Mouse (Mus musculus) gastrocnemius, postnatal 4 days (tissue): ENCODE data around the gene Zcchc4. TPM values are rescaled to one million over a fixed set of nuclear protein-coding genes. Genes with fewer than 3 reads are reported as not detected.

Source experiments
- DNase-seq, 2 experiments: peaks; one replicate each; pipeline ENCODE4 v3.0.0; 2021 to 2022; ENCODE audit warnings: low spot score in 2 of 2, mixed read lengths in 2 of 2
- total RNA-seq, 2 experiments: library from RNA; stranded (reverse); gene quantifications; 2 replicates each; pipeline ENCODE4 v1.2.3; 2021

Gene Zcchc4
- total RNA-seq, 2 experiments from 2014 or later = 7.9 to 9.5 TPM

DNA sequence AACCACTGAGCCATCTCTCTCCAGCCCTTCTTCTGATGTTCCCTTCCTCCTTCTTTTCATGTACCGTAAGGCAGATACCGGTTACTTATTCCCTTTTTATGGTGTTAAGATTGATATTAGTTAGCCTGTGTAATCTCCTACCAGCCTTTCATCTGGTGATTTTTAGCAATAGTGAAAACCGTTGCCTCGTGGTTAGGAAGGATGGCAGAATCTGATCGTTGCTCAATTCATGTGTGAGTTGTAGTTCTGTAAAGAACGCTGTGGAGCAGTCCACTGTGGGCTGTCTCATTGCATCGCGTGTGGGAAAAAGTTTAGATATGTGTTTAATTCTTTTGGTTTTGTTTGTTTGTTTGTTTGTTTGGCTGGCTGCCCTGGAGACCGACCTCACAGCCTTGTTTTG is 18.0 kb downstream of the Zcchc4 start:
- no peak for DNase-seq

DNA sequence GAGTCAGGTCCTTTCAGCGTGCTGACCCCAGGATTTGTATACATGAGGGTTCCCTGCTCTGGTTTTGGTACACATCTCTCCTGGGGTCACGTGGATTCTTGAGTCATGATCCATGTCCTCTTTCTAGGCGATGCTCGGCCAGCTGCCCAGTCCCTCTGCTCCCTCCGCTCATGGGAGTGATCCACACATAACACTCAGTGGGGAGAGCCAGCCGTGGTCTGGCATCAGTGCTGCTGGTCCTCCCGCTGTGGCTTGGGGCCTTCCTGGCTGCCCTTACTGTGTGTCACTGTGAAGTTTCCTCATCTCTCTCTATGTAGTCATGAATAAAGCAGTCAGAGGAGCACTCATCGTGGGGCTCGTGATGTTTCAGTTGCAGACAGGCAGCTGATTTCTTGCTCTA is 18.9 kb downstream of the Zcchc4 start:
- no peak for DNase-seq

DNA sequence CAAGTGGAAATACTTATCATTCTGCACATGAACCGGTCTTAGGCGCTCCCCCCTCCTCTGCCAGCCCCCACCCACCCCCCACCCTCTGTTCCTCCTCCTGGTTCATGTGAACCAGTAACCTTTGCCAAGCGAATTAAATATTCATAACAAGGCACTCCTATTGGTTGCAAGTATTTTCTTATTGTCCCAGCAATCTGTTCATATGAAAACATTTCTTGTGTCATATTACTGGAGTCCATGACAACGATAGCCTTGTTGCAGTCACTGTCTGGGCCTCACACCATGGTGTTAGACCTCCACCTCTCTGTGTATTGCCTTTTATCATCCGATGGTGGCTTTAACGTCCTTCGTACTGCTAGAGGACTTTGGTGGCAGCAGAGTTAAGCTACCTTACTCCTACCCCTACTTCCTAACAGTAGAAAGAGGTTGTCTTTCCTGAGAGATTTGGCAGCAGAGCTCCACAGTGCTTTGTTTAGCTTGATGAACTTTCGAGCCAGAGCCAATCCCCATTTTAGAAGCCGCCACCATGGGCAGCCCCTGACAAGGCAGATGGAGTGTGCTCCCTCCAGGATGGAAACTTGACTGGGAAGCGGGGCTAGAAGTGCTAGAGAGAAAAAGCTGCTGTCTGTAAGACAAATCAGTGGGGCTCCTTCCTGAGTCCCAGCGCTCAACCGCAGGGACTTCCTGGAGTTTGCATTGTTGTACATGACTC is 24.2 kb downstream of the Zcchc4 start:
- no peak for DNase-seq

DNA sequence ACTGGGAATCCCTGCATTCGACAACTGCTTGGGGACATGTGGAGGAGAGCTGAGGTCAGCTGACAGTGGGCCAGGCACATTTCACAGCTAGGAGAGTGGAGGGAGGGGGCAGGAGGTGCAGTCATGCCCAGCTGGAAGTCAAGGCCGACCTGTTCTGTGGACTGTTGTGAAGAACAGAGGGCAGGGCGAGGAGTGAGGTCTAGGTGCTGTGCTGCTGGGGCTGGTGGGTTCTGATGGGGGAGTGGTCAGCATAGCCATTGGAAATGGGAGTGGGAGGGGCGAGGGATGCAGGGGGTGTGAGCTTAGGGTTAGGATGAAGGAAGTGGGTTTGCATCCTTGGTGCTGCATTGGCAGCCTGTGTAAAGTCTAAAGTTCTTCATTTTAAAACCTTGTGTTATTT is 30.6 kb downstream of the Zcchc4 start:
- DNase-seq = no peak

DNA sequence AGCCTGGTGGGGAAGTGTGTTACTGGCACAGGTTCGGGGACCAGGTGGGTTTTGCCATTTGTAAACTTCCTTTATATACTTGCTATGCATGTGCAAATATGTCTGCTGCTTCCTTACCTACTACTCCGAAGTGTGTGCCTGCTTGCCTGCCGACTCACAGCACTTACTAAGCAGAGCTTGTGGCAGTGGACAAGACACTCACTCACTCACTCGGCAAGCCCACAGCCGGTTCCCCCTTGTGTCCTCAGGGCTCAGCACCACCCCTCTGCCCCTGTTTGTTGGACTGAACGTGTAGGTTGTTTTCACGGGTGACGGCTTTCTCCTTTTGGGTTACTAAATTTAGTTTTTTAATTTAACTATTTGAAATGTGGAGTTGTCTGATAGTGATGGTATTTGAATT is 31.1 kb downstream of the Zcchc4 start:
- DNase-seq = no peak

DNA sequence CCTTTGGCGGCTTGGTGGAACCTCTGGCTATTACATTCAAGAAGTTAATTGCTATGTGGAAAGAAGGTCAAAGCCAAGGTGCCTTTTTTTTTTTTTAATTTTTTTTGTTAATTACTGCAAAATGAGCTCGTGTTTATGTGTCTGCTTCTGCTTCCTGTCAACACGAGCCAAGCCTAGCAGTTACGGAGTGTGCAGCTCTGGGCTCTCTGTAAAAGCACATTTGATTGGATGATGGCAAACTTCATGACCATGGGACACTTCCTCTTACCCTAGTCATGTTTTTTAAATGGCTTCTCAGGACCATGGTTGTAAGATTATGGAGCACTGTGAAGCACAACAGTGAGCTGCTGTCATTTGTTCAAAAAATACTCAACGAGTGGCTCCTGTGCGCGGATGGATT is 31.8 kb downstream of the Zcchc4 start:
- no peak for DNase-seq

DNA sequence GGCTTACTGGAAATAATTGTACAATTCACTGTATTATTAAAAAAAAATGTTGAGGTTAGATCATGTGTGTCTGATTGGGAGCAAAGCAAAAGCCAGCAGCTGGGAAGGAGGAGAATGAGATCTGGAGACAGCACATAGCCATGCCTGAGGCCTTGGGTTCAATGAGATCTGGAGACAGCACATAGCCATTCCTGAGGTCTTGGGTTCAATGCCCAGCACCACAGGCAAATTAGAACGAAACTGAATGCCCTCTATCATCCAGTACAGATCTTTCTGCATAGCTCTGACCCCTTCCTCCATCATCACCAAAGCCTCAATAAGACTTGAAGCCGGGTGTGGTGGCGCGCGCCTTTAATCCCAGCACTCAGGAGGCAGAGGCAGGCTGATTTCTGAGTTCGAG is 35.2 kb downstream of the Zcchc4 start:
- DNase-seq = no peak

DNA sequence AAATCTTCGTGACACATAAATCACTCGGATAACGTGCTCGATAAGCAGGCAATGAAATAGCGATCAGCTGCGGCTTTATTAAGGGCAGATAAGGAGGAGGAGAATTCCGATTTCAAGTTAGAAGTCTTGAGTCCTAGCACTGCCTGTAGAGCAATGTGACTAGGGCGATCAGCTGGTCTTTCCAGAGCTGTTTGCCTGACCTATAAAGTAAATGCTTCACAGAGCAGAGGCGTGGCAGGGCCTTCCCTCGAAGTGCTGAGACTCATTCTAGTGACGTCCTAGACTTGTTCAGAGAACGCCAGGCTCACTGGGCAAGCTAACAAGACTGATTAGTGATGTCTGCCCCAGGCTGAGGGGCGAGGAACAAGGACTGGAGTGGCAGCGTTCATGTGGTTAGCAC is 35.8 kb downstream of the Zcchc4 start:
- DNase-seq = no peak

DNA sequence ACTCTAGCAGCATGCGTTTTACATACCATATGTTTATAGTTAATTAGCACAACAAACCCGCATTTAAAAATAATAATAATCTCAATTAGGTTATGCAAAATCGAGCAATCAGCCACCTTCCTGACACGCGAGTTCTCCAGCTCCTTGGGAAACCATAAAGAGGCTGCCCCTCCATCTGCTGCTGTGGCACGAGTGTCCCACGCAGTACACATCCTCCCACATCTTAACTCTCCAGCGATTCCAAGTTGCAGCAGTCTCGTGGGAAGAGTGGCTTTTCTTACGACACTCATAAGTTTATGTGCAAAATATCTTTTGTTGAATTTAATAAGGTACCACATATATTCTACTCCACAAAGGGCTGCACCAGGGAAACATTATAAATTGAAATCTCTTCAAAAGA is 37.2 kb downstream of the Zcchc4 start:
- no peak for DNase-seq

DNA sequence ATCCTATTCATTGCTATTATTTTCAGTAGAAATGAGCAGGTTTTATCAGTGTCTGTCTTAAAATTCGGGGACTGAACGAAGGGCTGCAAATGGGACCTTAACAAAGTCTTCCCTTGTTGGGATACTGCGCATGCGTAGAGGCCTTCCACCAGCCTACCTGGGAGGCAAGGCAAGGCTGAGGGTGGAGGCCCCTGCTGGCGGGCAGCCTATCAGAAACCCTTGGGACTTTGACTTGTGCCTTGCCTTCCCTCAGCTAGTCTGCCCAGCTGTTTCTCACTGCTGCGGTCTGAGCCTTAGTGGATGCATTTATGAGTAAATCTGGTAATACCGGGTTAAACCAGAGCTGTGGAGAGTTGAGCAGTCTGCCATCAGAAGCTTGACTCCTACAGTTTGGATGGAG is 38.1 kb downstream of the Zcchc4 start:
- DNase-seq = no peak

DNA sequence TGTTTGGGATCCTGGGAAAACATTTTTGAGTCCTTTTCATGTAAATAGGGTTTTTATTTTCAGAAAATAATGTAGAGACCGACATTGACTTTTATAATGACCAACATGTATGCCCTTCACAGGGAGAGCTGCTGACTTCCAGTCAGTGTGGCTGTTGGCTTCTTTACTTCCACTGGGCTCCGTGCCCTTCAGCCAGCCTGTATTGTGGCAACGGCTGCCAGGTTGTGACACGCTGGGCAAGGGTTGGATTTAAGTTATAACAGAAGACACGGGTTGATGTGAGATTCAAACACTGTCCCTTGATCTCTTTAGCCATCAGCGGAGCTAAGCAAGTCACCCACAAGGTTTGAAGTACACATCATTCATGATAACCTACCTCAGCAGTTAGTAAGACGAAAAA is 43.5 kb downstream of the Zcchc4 start:
- DNase-seq = no peak

DNA sequence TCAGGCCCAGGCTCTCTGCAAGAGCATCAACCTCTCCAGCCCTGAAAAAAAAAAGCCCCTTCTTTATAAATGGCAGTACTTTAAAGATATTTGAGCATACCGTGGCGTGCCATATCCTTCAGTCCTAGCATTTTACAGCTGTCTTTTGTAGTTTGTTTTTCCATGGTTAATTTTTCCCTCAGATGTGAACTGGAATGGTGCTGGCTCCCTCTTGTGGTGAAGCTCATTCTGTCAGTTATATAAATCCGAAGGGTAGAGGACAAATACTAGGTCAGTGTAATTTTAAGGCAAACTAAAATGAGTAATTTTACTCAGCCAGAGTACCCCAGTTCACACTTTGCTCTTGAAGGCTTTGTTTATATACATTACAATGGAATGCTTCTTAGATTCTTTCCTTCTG is 46.5 kb downstream of the Zcchc4 start:
- peak in 1 of 2 experiments; percentile 26 for DNase-seq

DNA sequence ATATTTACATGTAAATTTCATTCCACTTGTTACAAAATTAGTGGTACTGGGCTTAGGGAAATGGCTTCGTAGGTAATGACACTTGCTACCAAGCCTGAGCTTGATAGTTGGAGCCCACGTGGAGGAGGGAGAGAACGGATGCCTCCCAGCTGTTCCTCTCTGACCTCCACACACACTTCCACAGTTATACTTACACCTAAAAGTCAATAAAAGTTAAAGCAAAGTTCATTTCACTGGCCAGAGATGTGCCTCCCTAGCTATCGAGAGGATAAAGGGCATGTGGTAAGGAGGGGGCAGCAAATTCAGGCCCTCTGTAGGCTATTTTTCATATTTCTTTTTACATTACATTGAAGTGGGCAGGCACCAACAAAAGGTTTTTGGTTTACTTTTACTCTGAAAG is 52.7 kb downstream of the Zcchc4 start:
- no peak for DNase-seq

DNA sequence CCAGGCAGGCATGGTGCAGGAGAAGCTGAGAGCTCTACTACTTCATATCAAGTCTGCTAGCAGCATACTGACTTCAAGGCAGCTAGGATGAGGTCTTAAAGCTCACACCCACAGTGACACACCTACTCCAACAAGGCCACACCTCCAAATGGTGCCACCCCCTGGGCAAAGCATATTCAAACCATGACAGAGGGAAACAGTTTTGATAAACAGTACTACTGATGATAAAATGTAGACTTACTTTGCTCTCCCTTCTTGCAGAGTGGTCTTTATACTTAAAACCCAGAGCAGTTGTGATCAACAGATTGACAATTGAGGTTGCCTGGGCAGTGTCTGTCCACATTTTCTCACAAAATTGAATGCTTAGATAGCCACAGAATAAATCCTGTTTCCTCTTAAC is 57.8 kb downstream of the Zcchc4 start:
- DNase-seq = no peak

DNA sequence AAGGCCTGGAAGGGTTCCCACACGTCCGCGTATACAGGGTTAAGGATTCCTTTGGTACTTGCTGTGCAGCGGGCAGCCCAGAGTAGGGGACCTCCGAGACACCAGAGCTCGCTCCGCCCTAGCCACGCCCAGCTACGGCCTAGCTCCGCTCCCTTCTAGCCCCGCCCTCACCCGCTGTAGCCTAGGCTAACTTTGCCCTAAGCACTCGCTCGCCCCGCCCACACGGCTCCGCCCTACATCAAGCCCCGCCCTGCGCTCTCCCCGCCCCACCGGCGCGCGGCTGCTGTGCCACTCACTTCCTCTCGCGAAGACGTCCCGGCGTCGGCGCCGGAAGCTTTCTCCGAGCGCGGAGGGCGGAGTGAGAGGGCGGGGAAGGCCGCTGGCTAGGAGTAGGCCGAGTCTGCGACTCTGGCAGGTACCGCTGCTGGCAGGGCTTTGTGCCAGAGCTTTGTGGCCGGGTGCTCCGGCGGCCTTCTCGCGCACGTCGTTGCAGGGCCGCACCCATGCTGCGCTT is 58.6 kb downstream of the Zcchc4 start, which contains the start of gene Anapc4:
TSS of gene Anapc4 (plus strand) at position 252 of the 514 bp plus-strand sequence.
- peak; percentile 99 to 100 for DNase-seq

DNA sequence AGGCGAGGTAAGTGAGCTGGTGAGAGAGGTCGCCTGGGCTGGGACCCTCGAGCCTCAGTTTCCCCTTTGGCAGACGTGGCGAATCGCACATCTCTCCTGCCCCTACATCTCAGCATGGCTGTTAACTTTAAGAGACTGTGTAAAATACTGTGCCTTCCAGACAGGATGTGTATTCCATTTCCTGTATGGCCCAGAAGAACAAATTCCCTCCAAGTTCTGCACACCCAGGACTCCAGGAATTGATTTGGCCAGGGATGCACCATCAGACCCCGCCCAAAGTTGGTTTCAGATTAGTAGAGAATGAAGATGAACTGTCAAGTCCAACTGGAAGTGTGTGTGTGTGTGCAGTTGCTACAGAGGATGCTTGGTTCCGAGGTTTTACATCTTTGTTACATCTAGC is 59.2 kb downstream of the Zcchc4 start:
- no peak for DNase-seq

DNA sequence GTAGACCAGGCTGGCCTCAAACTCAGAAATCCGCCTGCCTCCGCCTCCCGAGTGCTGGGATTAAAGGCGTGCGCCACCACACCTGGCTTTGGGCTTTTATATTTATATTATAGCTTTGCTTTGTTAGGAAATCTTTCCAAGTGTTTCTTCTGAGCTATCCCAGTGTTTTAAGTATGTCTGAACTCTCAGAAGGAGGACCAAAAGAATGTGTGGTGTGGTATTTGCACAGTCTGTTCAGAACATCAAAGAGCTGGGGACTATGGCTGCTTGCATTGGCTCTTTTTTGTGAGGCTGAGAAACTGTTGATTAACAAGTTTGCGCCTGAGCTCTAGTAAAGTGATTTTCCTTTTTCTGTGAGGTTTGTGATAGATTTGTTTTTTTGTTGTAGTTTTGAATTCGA is 69.1 kb downstream of the Zcchc4 start:
- DNase-seq = no peak

DNA sequence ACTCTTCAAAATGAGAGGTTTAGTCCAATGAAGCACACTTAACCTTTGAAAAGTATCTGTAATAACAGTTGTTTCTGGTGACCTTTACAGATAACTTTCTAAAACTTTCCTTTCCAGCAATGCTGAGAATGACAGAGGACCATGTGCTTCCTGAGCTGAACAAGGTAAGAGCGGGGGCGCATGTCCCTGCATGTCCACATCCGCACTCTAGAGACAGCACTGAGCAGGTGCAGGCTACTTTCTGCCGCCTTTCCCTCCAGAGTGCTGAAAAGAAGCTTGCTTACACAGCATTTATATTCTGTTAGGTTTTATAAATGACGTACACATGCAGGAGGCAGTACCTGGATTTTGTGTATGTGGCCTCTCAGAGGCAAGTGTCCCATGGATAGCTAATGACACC is 80.5 kb downstream of the Zcchc4 start:
- DNase-seq = no peak

DNA sequence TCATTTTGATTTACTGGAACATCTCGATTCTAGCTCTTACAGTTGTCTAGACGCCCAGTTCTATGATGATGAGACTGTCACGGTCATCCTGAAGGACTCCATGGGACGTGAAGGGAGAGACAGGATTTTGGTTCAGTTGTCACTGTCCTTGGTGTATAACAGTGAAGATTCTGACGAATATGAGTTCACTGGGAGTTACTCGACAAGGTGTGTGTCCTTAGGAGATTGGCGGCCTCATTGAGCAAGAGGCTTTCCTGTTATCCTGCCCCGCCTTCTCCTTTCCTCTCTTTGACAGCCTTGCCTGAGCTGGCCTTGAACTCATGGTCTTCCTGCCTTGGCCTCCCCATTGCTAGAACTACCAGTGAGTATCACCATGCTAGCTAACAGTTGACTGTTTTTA is 89.2 kb downstream of the Zcchc4 start:
- DNase-seq = no peak

DNA sequence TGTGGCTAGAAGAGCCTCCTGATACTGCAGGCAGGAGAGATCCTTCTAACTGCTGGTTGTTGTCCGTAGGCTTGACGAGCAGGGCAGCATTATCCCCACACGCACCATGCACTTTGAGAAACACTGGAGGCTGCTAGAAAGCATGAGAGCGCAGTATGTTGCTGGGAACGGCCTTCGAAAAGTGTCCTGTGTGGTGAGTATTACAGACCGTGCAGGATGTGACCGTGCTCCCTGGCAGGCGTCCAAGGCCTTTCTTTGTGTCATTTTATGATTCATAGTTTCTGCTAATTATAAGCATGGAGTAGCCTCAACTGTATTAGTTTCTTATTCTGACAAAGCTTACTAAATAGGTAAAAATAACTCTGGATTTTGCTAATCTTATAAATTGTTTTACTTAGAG is 90.6 kb downstream of the Zcchc4 start:
- DNase-seq = peak in 1 of 2 experiments; percentile 35

DNA sequence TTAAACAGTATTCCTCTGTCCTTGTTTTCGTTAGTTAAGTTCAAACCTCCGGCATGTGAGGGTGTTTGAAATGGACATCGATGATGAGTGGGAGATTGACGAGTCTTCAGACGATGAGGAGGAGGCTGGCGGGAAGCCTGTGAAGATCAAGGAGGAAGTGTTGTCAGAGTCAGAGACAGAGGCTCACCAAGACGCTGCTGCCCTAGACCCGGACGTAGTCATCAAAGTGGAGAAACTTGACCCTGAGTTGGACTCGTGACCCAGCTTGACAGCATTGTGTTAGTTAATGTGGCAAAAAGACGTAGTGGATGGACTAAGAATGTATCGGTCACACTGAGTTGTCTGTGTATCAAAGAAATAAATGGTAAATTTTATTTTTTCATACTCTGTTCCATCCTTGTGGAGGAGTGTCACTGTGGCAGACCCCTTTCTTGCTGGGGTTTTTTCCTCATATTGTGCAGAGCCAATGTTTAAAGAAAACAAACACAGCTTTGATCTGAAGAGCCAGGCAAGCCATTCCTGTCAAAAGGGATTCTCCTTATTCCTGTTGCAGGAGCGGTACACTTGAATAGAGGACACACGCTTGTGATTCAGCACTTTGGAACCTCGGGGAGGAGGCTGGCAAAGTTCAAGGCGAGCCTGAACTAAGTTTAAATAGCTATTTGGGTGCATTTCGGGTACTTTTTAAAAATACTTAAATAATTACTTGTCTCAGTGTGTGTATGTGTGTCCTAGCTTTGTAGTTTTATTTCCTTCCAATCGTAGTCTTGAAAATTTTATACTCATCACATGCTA is 91.3 kb downstream of the Zcchc4 start:
- no peak for DNase-seq

DNA sequence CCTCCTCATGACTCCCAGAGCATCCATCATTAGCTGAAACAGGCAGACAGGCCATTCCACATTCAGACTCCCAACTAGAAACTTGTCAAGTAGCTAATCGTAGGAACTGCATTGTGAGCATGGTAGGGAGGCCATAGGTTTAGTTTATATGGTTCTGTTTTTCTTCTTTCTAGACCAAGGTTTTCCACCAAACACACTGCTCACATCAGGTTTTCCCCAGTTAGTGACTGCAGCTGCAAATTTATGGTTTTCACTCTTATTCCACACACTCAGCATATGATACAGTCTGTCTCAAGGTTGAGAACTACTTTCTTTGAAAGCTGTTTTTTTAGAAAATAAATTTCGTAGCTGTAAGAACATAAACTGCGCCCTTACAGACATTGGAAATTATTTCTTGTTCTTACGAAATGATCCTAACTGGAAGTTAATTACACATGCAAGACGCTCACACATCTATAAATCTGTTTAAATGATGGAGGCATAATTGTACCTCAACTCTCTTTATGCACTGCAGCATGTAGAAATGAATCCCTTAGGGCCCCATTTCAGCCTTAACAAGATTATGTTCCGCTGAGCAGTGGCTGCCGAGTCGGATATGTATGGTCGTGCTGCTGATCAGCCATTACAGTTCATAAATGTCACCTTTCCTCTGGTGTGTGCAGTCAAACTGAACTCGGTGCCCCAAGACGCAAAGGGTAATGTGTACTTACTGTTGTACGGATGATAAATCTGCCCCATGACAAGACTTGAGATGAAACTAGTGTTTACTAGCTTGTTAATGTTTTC is 93.9 kb downstream of the Zcchc4 start:
- DNase-seq = no peak
